ENCODE assay signal across 29 mouse cellular contexts in genomic region chr4:118172461-118172860, GRCm38 (mm10). TPM values are rescaled to one million over a fixed set of nuclear protein-coding genes. Genes with fewer than 3 reads are reported as not detected.
DNase-seq lines count a peak whose midpoint lies in the region; ATAC-seq and TF ChIP-seq lines count a peak whose summit lies in the region.
"Had no signal": no experiment of that assay in that cellular context is flagged by ENCODE, and none has a peak within 500 bp of the region (broad histone marks: within the 10 kb centered on the region; RNA-seq: fewer than 3 reads in every experiment).

No protein-coding gene starts in this region.

- H3K27ac ChIP-seq in spleen, adult 2 months (ENCODE audit: insufficient read depth, low read length) = peak overlapping the region; percentile 15
- peak overlapping the region; percentile 37 for H3K27ac ChIP-seq in CH12.LX (ENCODE audit: insufficient read depth, low read depth)
- peak overlapping the region; percentile 72; the same call in 1 of the 2 replicates for H3K27ac ChIP-seq in olfactory bulb, adult 2 months (ENCODE audit: insufficient read depth, low read depth, low read length)
- H3K27ac ChIP-seq: embryonic facial prominence, embryonic 10.5 days; embryonic facial prominence, embryonic 13.5 days; forebrain, embryonic 12.5 days; forebrain, embryonic 15.5 days; heart, embryonic 15.5 days; hindbrain, embryonic 10.5 days; hindbrain, embryonic 13.5 days; intestine, embryonic 15.5 days had no signal

- H3K36me3 ChIP-seq in spleen, adult 2 months (ENCODE audit: control insufficient read depth, insufficient read depth, low read length) = peaks cover 41% of the 10 kb centered on the region
- peaks cover 79 to 96% of the 10 kb centered on the region in 2 experiments for H3K36me3 ChIP-seq in CH12.LX (replicated peaks in 1 of 2; ENCODE audit: control insufficient read depth in 1 of 2, insufficient read depth in 1 of 2, low read length in 1 of 2)

- no peak for TF ChIP-seq RAD21 in CH12.LX (IDR thresholded peaks at IDR 0.05; ENCODE audit: low read depth, low read length)

- no peaks in the 10 kb centered on the region for H3K9me3 ChIP-seq in CH12.LX (replicated peaks; ENCODE audit: low read length)
- H3K9me3 ChIP-seq: embryonic facial prominence, embryonic 10.5 days; embryonic facial prominence, embryonic 13.5 days; forebrain, embryonic 12.5 days; forebrain, embryonic 15.5 days; heart, embryonic 15.5 days; hindbrain, embryonic 10.5 days; hindbrain, embryonic 13.5 days; intestine, embryonic 15.5 days had no signal

- in situ Hi-C loops in CH12.LX (cut with MboI; ENCODE audit: low pct_ligation_motif_present, low pct_unique_long_range_greater_than_20kb, low sequenced_read_pairs) = no loop called here

- peaks cover 4% of the 10 kb centered on the region; the same call in 1 of the 2 replicates for H3K79me2 ChIP-seq in CH12.LX (replicated peaks; ENCODE audit: control insufficient read depth, extremely low read depth, insufficient read depth, poor library complexity, severe bottlenecking)

- no peaks in the 10 kb centered on the region for H3K27me3 ChIP-seq in spleen, adult 2 months (ENCODE audit: control insufficient read depth, insufficient read depth, low read length)
- H3K27me3 ChIP-seq in CH12.LX (replicated peaks) = no peaks in the 10 kb centered on the region
- H3K27me3 ChIP-seq: embryonic facial prominence, embryonic 13.5 days; forebrain, embryonic 12.5 days; forebrain, embryonic 15.5 days; heart, embryonic 15.5 days; hindbrain, embryonic 13.5 days; intestine, embryonic 15.5 days had no signal

- no peak overlapping the region for H3K4me3 ChIP-seq in spleen, adult 2 months (ENCODE audit: extremely low read depth, insufficient read depth, insufficient read length)
- H3K4me3 ChIP-seq in CH12.LX (replicated peaks in 1 of 3; ENCODE audit: low read depth in 2 of 3, low read length in 2 of 3, poor library complexity in 1 of 3) = no peak overlapping the region
- H3K4me3 ChIP-seq in olfactory bulb, adult 2 months (ENCODE audit: insufficient read depth, low read depth, low read length) = no peak overlapping the region
- H3K4me3 ChIP-seq: embryonic facial prominence, embryonic 10.5 days; embryonic facial prominence, embryonic 13.5 days; erythroblast, embryonic 14.5 days; forebrain, embryonic 12.5 days; forebrain, embryonic 15.5 days; heart, embryonic 15.5 days; hindbrain, embryonic 10.5 days; hindbrain, embryonic 13.5 days; intestine, embryonic 15.5 days had no signal

- H3K4me2 ChIP-seq in CH12.LX (ENCODE audit: insufficient read depth, low read depth, poor library complexity, severe bottlenecking) = peak overlapping the region; percentile 40; the same call in 1 of the 2 replicates
- H3K4me2 ChIP-seq: embryonic facial prominence, embryonic 13.5 days; forebrain, embryonic 12.5 days; forebrain, embryonic 15.5 days; heart, embryonic 11.5 days; heart, embryonic 15.5 days; hindbrain, embryonic 13.5 days; intestine, embryonic 15.5 days had no signal

- peak; percentile 67 for TF ChIP-seq EP300 in CH12.LX (IDR thresholded peaks at IDR 0.05; ENCODE audit: low read length)

- WGBS in spleen, adult 2 months = 57% methylated on average over 12 of the region's 12 CpGs
- WGBS in olfactory bulb, adult 2 months = 68% methylated on average over 12 of the region's 12 CpGs

- no peak for ATAC-seq in granulocyte monocyte progenitor cell, adult 5-6 weeks (replicated peaks; ENCODE audit: poor library complexity, severe bottlenecking)
- ATAC-seq: activated CD4-positive, CD25-positive, alpha-beta regulatory T cell, adult 4 months; CD4-positive, CD25-positive, alpha-beta regulatory T cell, adult 4 months; forebrain, embryonic 15.5 days; hindbrain, embryonic 16.5 days; intestine, embryonic 15.5 days had no signal

- no peak for TF ChIP-seq POLR2A in spleen, adult 2 months (IDR thresholded peaks at IDR 0.05; ENCODE audit: low read depth, low read length)
- no peak for TF ChIP-seq POLR2A in CH12.LX (IDR thresholded peaks at IDR 0.05; ENCODE audit: low read depth, low read length)
- no peak for TF ChIP-seq POLR2A in olfactory bulb, adult 2 months (IDR thresholded peaks at IDR 0.05; ENCODE audit: insufficient read depth, low read depth, low read length)

- no peak for TF ChIP-seq CTCF in spleen, adult 2 months (IDR thresholded peaks at IDR 0.05; ENCODE audit: extremely low read depth, insufficient read depth, insufficient read length, insufficient replicate concordance)
- no peak for TF ChIP-seq CTCF in CH12.LX (conservative IDR thresholded peaks at IDR 0.05 in 1 of 2, IDR thresholded peaks at IDR 0.05 in 1 of 2; ENCODE audit: low read depth in 2 of 2, low read length in 2 of 2)
- TF ChIP-seq CTCF in olfactory bulb, adult 2 months (IDR thresholded peaks at IDR 0.05; ENCODE audit: insufficient read depth, low read depth, low read length) = no peak

- peaks cover 5% of the 10 kb centered on the region; the same call in 1 of the 2 replicates for H3K4me1 ChIP-seq in spleen, adult 2 months (ENCODE audit: control insufficient read depth, insufficient read depth, insufficient read length)
- peaks cover 9 to 28% of the 10 kb centered on the region in 2 experiments for H3K4me1 ChIP-seq in CH12.LX (ENCODE audit: control insufficient read depth in 1 of 2, insufficient read depth in 2 of 2)
- H3K4me1 ChIP-seq in olfactory bulb, adult 2 months (ENCODE audit: control insufficient read depth, insufficient read depth, low read length) = peaks cover 39% of the 10 kb centered on the region
- H3K4me1 ChIP-seq: embryonic facial prominence, embryonic 10.5 days; embryonic facial prominence, embryonic 13.5 days; forebrain, embryonic 12.5 days; heart, embryonic 15.5 days; hindbrain, embryonic 10.5 days; hindbrain, embryonic 13.5 days; intestine, embryonic 15.5 days had no signal

- no peak for DNase-seq in spleen, adult 2 months (ENCODE audit: low read depth in 1 of 2, low spot score in 2 of 2)
- no peak for DNase-seq in spleen, adult 18-20 months
- peak; percentile 77 for DNase-seq in CH12.LX (ENCODE audit: extremely low read depth)
- no peak for DNase-seq in adrenal gland, postnatal 10 days
- DNase-seq: adrenal gland, adult 8-10 months; adrenal gland, postnatal 36 days; cerebellum, adult 11 months; cerebellum, adult 9-11 months; embryo, embryonic 11 days; gastrocnemius, postnatal 10 days; gastrocnemius, postnatal 36 days; heart, adult 11 months; heart, postnatal 10 days; heart, postnatal 36 days had no signal

- dilution Hi-C loops in CH12.LX (cut with MboI; ENCODE audit: extremely low pct_ligation_motif_present, extremely low pct_unique_long_range_greater_than_20kb, low sequenced_read_pairs) = no loop called here

- H3K9ac ChIP-seq in CH12.LX (ENCODE audit: insufficient read depth, low read depth) = no peak overlapping the region
- H3K9ac ChIP-seq: embryonic facial prominence, embryonic 13.5 days; forebrain, embryonic 12.5 days; forebrain, embryonic 15.5 days; heart, embryonic 15.5 days; hindbrain, embryonic 13.5 days; intestine, embryonic 15.5 days had no signal

TF ChIP-seq in CH12.LX, 34 proteins besides CTCF, POLR2A, EP300 and RAD21 (continues in another document):
- TF ChIP-seq SIN3A (IDR thresholded peaks at IDR 0.05; ENCODE audit: low read length) (no peak; the same call in 1 of the 2 replicates), ZNF384 (IDR thresholded peaks at IDR 0.05; ENCODE audit: low read depth, low read length) (no peak), POLR2AphosphoS2 (IDR thresholded peaks at IDR 0.05; ENCODE audit: low read depth, low read length) (no peak), IRF4 (IDR thresholded peaks at IDR 0.05; ENCODE audit: low read depth, low read length) (peak; percentile 16; the same call in 1 of the 2 replicates), MAFK (IDR thresholded peaks at IDR 0.05; ENCODE audit: insufficient replicate concordance, low read length) (0 out of 2 replicates have a peak, but pooled peaks have one; percentile 33), RCOR1 (conservative IDR thresholded peaks at IDR 0.05; ENCODE audit: low read depth, low read length) (0 out of 2 replicates have a peak, but pooled peaks have one; percentile 31), CHD2 (IDR thresholded peaks at IDR 0.05; ENCODE audit: low read length) (no peak), GABPA (IDR thresholded peaks at IDR 0.05; ENCODE audit: insufficient replicate concordance, low read depth, low read length) (no peak), ZKSCAN1 (IDR thresholded peaks at IDR 0.05; ENCODE audit: borderline replicate concordance, low read depth, low read length) (no peak), ELF1 (IDR thresholded peaks at IDR 0.05; ENCODE audit: low read depth, low read length) (no peak), ZC3H11A (IDR thresholded peaks at IDR 0.05; ENCODE audit: low read depth, low read length) (no peak), E2F4 (IDR thresholded peaks at IDR 0.05; ENCODE audit: insufficient replicate concordance, low read depth, low read length) (no peak), TCF12 (IDR thresholded peaks at IDR 0.05; ENCODE audit: low read depth, low read length) (peak; percentile 50), UBTF (IDR thresholded peaks at IDR 0.05; ENCODE audit: low read depth, low read length) (no peak), NRF1 (IDR thresholded peaks at IDR 0.05; ENCODE audit: low read depth, low read length) (no peak), NELFE (IDR thresholded peaks at IDR 0.05; ENCODE audit: low read depth, low read length) (no peak), KAT2A (IDR thresholded peaks at IDR 0.05; ENCODE audit: insufficient replicate concordance, low read length) (no peak), MYC (IDR thresholded peaks at IDR 0.05; ENCODE audit: low read depth, low read length) (peak; percentile 21; the same call in 1 of the 2 replicates)

RNA-seq across cellular contexts. Expression of gene Kdm4a, which starts 7.4 kb away (rescaled TPM):
- polyA plus RNA-seq in spleen, adult 2 months (2012; rRNA removed) = 26.8 and 28.3 TPM in 2 replicates
- total RNA-seq in CH12.LX (2012; rRNA removed) = 38.4 and 58.8 TPM in 2 replicates
- total RNA-seq in CH12.LX (2014; rRNA removed) = 36.9 TPM in 2 replicates
- 43.2 and 43.6 TPM in 2 replicates for polyA plus RNA-seq in CH12.LX (2012; ENCODE audit: insufficient read length, low read depth)
- not detected in 2 replicates for polyA plus RNA-seq in olfactory bulb, adult 2 months (2012; ENCODE audit: insufficient read depth, insufficient read length, low replicate concordance, missing spikeins)
- 10 to 100 TPM; 34.6 to 47.5 TPM for total RNA-seq in adrenal gland, postnatal 10 days (2021)
- total RNA-seq in granulocyte monocyte progenitor cell, adult 5-6 weeks (2014; fragmentation: Nextera tagmentation) = 17.2 and 25.2 TPM in 2 replicates
- total RNA-seq in granulocyte monocyte progenitor cell, adult 5-6 weeks (2017) = 19.8 and 23.1 TPM in 2 replicates

RNA-seq across cellular contexts. Expression of gene St3gal3, which starts 37.7 kb away (rescaled TPM):
- 8.9 and 12.3 TPM in 2 replicates for polyA plus RNA-seq in spleen, adult 2 months (2012; rRNA removed)
- total RNA-seq in CH12.LX (2012; rRNA removed) (7.8 and 10.1 TPM in 2 replicates), CH12.LX (2014; rRNA removed) (6.3 and 7.1 TPM in 2 replicates)
- polyA plus RNA-seq in CH12.LX (2012; ENCODE audit: insufficient read length, low read depth) = 8.2 and 8.7 TPM in 2 replicates
- polyA plus RNA-seq in olfactory bulb, adult 2 months (2012; ENCODE audit: insufficient read depth, insufficient read length, low replicate concordance, missing spikeins) = not detected in 2 replicates
- 10 to 100 TPM; 30.5 to 32.0 TPM for total RNA-seq in adrenal gland, postnatal 10 days (2021)
- total RNA-seq in granulocyte monocyte progenitor cell, adult 5-6 weeks (2014; fragmentation: Nextera tagmentation) = 12.9 and 14.5 TPM in 2 replicates
- total RNA-seq in granulocyte monocyte progenitor cell, adult 5-6 weeks (2017) = 4.7 and 8.2 TPM in 2 replicates

Comparison
In these comparisons a context has a peak if more than half of its experiments do, and no peak if none do; other contexts are left out.
1. H3K27ac ChIP-seq: peak in every context shown above with its lines; median percentile 72 in olfactory bulb, adult 2 months; 37 in CH12.LX; 15 in spleen, adult 2 months.